Mouse (Mus musculus) CH12.LX (cell line): ENCODE results near the gene Dhrs1.

Experiments
- CHD2 ChIP-seq: IDR thresholded peaks from 2 replicates; pipeline ENCODE4 v1.6.1; 2011; ENCODE audit warnings: low read length, improper control_type of control experiment
- CTCF ChIP-seq, 2 experiments: IDR thresholded peaks in 1 of 2; conservative IDR thresholded peaks in 1 of 2; 2 replicates each; pipeline ENCODE4 v1.5.1; 2011 to 2012; ENCODE audit warnings: low read depth in 2 of 2, low read length in 2 of 2, improper control_type of control experiment in 1 of 2, inconsistent platforms in 1 of 2, mild to moderate bottlenecking in 1 of 2, moderate library complexity in 1 of 2
- EP300 ChIP-seq: IDR thresholded peaks from 2 replicates; pipeline ENCODE4 v1.6.1; 2011; ENCODE audit warnings: low read length, improper control_type of control experiment
- ETS1 ChIP-seq: conservative IDR thresholded peaks from 2 replicates; pipeline ENCODE4 v1.6.1; 2012; ENCODE audit warnings: low read depth, mild to moderate bottlenecking, inconsistent platforms, low read length, improper control_type of control experiment, moderate library complexity
- JUND ChIP-seq: conservative IDR thresholded peaks from 2 replicates; pipeline ENCODE4 v1.6.1; 2011; ENCODE audit warnings: low read depth, low read length, improper control_type of control experiment
- KAT2A ChIP-seq: IDR thresholded peaks from 2 replicates; pipeline ENCODE4 v1.6.1; 2012; ENCODE audit warnings: low read length, improper control_type of control experiment, inconsistent platforms; ENCODE audit not compliant: insufficient replicate concordance
- PAX5 ChIP-seq: IDR thresholded peaks from 2 replicates; pipeline ENCODE4 v1.6.1; 2012; ENCODE audit warnings: low read length, inconsistent platforms, mixed read lengths
- RCOR1 ChIP-seq: conservative IDR thresholded peaks from 2 replicates; pipeline ENCODE4 v1.6.1; 2012; ENCODE audit warnings: low read depth, mild to moderate bottlenecking, inconsistent platforms, low read length, improper control_type of control experiment
- USF1 ChIP-seq: IDR thresholded peaks from 2 replicates; pipeline ENCODE4 v1.6.1; 2014; ENCODE audit warnings: low read depth, mild to moderate bottlenecking, inconsistent platforms, low read length, improper control_type of control experiment

DNA sequence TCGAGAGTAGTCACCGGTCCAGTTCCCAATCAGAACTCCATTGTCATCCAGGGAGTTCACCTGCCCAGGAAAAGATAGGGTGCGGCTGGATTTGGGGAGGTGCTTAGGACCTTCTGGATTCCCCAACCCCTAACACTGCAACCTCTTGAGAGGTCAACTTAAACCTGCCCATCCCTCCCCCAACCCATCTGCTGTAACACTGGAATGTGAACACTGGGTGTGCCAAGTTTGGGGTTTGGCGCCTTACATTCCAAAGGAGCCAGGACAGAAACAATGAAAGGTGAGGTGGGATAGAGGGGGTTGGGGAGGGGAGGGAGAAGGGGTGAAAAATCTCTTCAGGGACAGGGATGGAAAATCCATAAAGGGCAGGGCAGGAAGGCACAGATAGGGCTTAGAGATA is 36.0 kb downstream of the Dhrs1 start:
- TF ChIP-seq USF1, result no peak
- no peak for TF ChIP-seq PAX5
- no peak for TF ChIP-seq CTCF (conservative IDR thresholded peaks at IDR 0.05 in 1 of 2, IDR thresholded peaks at IDR 0.05 in 1 of 2; ENCODE audit: low read depth in 2 of 2, low read length in 2 of 2)
- no peak for TF ChIP-seq KAT2A
- TF ChIP-seq CHD2, result no peak
- no peak for TF ChIP-seq RCOR1
- TF ChIP-seq JUND, result no peak
- no peak for TF ChIP-seq ETS1
- TF ChIP-seq EP300, result no peak
